Mouse (Mus musculus) forelimb bud, embryonic 11.5 days (tissue): ENCODE results near the gene Gm4847.

ENCODE experiments used
- DNase-seq: peaks from one replicate; pipeline ENCODE4 v3.0.0-alpha.2; 2012; ENCODE audit warnings: low read depth, low spot score

Gm4847 gene

DNA sequence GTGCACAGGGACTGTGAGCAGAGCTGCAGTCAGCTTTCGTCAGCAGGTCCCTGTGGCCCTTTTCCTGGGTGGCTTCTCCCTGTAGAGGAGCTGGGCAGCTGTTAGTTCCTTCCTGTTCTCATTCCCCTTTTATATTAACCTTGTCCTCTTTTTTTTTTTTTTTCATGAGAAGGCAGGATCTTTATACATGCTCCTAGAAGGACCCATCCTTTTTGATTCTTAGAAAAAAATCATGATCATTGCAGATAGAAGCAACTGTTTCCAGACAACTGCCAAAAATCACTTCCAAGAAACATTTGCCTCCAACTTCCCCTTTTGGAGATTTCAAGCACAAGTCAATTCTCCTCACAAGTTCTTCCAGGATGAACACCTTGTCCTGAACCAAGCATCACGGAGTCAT lies at the start of gene Gm4847:
Gene Gm4847 (minus strand): TSS at position 101 of the 400 bp plus-strand sequence.
- DNase-seq = no peak

DNA sequence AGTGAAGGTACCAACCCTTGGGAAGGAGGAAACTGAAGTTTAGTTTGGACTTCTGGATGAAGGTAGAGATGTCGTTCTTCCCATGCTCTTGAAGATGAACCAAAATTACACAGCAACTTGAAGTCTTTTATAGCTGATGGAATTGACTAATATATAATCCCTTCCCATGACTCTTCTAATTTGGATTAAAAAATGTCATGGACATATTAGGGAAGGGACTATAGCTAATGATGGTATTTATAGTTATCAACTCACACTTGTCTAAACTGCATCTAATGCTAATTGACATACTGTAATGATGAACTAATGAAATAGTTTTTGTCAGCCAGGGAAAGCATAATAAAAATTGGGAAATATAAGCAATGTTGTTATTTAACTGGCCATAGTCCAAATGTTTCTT lies 34.3 kb upstream of the Gm4847 start, which contains the start of gene Fmo9:
Gene Fmo9 (minus strand): TSS at position 101 of the 400 bp plus-strand sequence.
- no peak for DNase-seq

DNA sequence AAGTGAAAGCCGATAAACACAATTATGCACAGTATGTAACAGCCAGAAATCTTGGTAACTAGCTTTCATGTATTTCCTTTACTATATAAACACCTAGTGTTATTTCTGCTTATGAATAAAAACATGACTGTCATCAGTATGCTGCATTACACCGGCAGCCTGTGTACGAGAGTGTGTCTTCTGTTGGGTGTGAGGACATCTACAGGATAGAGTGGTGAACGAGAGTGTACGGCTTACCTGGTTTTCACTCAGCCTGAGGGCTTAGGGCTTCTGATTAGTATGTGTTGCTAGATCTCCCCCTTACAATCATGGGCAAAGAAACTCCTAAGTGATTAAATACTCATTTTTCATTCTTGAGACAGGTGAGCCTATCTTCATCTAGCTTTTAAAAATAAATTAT lies 21.8 kb upstream of the Gm4847 start:
- no peak for DNase-seq

DNA sequence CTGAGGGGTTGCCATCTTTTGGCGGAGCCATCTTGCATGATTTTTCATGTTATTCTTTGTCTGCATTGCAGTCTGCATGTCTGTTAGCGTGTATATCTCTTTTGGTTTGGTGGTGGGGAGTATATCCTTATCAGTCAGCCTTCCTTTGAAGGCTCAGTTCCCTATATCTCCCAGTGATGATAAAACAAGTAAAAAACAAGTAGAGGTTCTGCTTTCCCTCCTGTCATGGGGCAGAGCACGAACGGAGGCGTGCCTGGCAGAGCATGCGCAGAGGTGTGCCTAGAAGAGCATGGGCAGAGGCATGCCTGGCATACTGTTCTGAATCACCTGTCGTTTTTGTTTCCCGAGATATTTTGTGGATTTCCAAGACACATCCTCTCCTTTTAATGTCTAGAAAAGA lies 13.3 kb upstream of the Gm4847 start:
- no peak for DNase-seq
